Mouse (Mus musculus): ENCODE results near the gene Tmem35b. TPM values are rescaled to one million over a fixed set of nuclear protein-coding genes. Genes with fewer than 3 reads are reported as not detected.
"Not testable (repeated sequence)": the region's sequence is repeated elsewhere in the genome, so short reads cannot be mapped to it uniquely, and the experiment has no call there.

Gene Tmem35b
- polyA plus RNA-seq (2017; shearing (Covaris generic)) = 10 to 100 TPM; 26.8 to 29.8 TPM

GRCm38 (mm10) chr4:127123391-127123790 is at the start of gene Tmem35b:
Gene Tmem35b (plus strand): TSS chr4:127123691.
- no peak for ATAC-seq

DNA sequence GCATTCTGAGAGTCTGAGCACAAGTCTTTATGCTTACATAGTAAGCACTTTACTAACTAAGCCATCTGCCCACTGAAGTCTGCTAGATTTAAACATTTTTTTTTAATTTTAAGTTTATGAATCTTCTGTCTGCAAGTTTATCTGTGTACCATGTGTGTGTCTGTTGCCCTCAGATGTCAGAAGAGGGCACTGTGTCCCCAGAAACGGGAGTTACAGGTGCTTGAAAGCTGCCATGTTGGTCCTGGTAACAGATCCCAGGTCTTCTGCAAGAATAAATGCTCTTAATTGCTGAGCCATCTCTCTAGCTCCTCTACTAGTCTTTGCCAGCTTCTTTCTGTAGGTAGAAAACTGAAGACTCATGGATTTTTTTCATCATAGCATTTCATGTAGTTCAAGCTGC is 48.6 kb upstream of the Tmem35b start:
- no peak for ATAC-seq

- ATAC-seq = peak; percentile 96
Observed at GRCm38 (mm10) chr4:127076875-127077548, 46.5 kb upstream of the Tmem35b start, which contains the start of gene Zmym6. Gene Zmym6 (plus strand): TSS chr4:127077383.

- no peak for ATAC-seq
Observed at GRCm38 (mm10) chr4:127080806-127081205, 42.7 kb upstream of the Tmem35b start.

DNA sequence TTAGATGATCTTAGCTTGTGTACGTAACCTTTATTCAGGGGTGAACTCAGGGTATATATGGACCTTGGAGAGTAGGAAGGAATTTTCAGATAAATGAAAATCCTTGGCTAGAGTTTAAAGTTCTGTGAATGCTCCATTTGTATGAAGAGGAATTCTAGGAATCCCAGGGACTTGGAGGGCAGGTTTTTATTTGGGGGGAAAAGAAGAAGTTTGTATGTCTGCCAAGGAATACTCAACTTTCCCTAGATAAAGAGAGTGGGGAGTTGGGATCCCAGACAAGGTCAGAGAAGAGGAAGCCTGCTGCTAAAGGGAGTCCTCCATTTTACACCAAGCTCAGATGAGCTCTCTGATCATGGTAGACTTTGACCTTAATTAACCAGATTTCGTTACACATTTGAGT is 40.4 kb upstream of the Tmem35b start:
- no peak for ATAC-seq

DNA sequence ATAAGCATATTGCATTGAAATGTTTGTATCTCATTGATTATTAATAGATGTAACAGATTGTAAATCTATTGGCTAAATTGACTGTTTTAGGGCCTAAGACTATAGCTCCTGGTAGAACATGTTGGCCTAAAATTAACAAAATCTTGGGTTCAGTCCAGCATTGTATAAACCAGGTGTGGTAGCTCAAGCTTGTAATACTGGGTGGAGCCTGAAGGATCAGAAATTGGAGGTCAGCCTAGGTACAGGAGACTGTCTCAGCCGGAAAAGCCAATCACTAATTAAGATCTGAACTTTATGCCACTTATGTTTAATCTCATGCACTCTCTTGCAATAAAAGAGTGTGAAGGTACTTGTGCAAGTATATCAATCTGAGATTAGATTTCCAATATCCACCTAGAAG is 37.7 kb upstream of the Tmem35b start:
- ATAC-seq = no peak

- no peak for ATAC-seq
Observed at GRCm38 (mm10) chr4:127091188-127091587, 32.3 kb upstream of the Tmem35b start.

DNA sequence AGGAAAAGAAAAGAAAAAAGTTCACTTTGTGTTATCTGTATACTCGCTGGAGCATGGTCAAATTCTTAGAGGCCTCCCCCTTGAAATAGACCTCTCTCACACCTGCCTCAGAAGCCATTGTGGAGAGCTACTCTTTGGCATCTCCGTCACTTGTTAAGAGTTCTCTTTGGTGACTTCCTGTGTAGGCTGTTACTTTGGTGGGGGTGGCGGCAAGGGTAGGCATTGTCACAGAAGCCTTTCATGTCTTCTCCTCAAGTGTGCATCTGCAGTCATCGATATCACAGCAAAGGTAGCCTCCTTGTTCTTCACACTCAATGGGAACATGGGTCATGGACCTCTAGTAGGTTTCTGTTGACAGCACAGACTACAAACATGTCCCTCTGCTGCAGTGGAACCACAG is 28.4 kb upstream of the Tmem35b start:
- peak; percentile 63 for ATAC-seq

DNA sequence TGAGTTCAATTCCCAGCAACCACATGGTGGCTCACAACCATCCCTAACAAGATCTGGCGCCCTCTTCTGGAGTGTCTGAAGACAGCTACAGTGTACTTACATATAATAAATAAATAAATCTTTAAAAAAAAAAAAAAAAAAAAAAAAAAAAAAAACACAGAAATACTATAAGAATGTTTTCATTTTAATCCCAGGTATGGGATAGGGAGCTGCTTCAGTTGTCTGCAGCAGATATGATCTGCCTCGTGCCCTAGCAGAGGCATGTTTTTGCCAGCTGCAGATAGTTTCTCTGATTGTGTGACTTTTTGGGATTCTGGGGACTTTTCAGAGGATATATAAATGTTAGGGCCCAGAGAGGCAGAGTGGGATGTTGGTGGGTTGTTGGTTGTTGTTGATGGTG is 23.9 kb upstream of the Tmem35b start:
- not testable (repeated sequence) for ATAC-seq

GRCm38 (mm10) chr4:127107566-127107965 is 15.9 kb upstream of the Tmem35b start:
- no peak for ATAC-seq

DNA sequence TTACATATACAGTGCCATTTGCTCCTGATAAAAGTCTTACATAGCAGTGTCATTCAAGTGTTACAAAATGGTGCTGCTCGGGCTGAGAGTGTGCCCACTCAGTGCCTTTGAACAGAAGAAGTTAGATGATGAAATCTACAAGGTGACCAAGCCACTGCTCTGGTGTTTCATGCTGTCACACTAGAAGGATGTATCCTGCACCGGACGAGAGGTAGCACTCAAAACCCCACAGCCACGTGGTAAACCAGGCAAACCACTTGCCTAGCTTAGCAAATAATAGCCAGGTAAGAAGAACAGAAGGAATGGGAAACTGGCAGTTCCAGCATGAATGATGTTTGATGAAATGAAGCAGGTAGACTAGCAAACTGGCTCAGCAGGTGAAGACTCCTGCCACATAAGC is 12.9 kb upstream of the Tmem35b start:
- no peak for ATAC-seq

GRCm38 (mm10) chr4:127124331-127124730 is 840 bp downstream of the Tmem35b start:
- no peak for ATAC-seq

GRCm38 (mm10) chr4:127125834-127126463 is 2.5 kb downstream of the Tmem35b start:
- ATAC-seq = peak; percentile 99

DNA sequence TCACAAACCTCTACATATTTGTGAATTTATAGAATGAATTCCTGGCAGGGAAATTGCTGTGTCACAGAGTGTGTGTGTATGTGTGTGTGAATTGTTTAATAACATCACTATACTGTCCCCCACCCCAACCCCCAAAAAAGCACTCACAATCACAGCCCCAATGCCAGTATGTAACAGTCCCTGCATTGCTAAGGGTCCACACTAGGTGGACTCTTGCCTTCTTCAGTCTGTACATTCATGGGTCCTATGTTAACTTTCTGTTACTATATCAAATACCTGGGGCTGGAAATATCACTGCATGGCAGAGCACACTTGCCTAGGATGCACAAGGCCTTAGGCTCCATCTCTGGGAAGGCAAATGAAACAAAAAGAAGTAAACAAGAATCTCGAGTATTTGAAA is 11.2 kb downstream of the Tmem35b start:
- ATAC-seq = no peak

DNA sequence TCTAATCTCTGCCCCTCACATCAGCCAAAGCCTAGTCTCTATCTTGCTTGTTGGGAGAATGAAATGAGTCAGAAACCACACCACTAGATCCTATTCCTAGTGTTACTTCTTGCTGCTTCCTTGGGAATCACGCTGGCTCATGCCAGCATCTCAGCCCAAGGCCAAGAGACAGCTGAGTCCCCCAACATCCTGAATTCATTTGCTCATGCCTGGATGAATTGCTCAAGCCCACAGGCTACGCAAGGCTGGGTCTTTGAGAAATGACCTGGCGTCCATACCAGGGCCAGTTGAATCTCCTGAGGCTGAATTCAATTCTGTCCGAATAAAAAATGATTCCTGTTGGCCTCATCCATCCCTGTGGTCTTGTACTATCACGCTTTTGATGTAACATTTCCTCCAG is 14.1 kb downstream of the Tmem35b start:
- no peak for ATAC-seq

DNA sequence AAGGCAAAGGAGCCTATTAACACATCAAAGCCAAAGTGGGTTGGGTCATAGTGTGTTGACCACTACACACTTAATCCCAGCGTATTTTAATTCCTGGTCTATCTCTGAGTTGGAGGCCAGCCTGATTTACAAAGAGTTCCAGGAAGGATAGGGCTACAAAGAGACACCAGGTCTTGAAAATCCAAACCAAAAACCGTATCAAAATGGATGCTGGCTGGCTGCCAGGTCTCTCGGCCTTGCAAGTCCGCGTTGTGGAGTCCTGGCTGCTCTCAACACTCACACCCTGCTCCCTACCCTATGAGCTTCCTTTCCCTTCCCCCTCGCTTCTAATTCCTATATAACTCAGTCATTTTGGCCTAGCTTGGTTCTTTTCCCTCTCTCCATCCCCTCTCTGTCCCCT is 15.0 kb downstream of the Tmem35b start:
- no peak for ATAC-seq

DNA sequence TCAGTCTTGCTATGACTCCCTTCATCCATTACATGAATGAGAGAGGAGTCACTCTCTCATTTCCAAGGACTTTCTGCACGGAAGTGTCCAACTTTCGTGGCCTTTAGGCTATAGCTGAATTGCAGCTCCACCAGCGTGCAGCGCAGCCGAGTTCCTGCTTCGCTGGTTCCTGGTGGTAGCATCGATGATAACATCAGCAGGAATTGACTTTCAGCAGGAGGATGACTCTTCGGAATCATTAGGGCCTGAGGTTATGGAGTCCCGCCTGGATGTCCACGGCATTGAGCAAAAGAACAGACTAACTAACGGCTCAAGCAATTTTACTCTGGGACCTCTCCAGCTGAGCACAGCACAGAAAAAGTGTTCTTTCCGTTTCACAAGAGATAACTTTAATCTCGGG is 26.5 kb downstream of the Tmem35b start:
- ATAC-seq = no peak

DNA sequence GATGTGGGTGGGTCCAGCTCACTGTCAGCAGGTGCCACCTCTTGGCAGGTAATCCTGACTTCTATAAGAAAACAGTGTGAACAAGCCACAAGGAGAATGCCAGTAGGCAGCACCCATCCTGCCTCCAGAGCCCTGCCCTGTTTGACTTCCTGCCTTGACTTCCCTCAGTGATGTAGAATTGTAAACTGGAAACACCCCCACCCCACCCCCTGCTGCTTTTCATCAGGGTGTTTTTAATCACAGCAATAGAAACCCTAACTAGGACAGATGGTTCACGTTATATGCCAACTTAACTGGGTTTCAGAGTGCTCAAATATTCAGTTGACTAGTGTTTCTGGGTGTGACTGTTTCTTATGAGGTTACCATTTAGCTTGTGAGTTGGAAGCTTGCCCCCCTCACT is 29.9 kb downstream of the Tmem35b start:
- ATAC-seq = no peak

DNA sequence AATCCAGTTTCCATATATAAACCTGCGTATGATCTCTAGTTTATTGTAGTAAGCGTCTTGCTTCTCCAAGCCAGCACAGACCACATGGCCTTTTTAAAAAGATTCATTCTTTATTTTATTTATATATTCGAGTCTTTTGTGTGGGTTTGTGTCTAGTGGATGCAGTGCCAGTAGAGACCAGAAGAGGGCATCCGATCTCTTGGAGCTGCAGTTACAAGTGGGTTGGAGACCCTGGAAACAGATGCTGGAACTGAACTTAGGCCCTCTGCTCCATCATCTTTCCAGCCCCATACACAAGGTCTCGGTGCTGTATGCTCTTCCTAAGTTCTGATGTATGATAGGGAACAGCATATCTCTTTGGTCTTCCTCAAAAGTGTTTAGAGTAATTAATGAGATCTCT is 32.3 kb downstream of the Tmem35b start:
- ATAC-seq = no peak

DNA sequence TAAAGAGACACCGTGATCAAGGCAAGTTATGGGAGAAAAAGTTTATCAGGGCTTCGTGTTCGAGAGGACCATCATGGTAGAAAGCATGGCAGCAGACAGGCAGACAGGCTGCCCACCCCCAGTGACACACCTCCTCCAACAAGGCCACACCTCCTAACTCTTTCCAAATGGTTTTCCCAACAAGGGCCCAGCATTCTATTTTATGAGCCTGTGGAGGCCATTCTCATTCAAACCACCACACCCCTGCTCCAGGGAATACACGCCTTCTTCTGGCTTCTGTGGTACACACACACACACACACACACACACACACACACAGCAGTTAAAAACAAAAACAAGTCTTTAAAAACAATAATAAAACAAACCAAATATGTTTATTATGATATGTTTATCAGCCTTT is 34.3 kb downstream of the Tmem35b start:
- no peak for ATAC-seq

GRCm38 (mm10) chr4:127163926-127164325 is 40.4 kb downstream of the Tmem35b start:
- ATAC-seq = no peak

DNA sequence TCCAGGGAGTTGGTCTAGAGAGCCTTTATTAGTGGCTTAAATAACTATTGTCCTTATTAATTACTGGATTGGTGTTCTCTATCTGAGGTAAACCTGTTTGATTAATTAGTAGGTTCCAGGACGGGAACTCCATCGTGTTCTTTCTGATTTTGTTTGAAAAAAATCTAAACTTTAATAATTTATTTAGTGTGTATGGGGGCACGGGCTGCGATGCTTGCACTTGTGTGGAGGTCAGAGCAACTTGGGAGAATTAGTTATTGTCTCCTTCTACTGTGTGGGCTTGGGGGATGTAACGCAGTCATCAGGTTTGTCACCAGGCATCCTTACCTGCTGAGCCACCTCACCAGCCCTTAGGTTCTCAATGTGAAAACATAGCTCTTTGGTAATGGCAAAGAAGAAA is 43.6 kb downstream of the Tmem35b start:
- no peak for ATAC-seq

GRCm38 (mm10) chr4:127167731-127168130 is 44.2 kb downstream of the Tmem35b start:
- ATAC-seq = no peak

- ATAC-seq = peak; percentile 37
Observed at GRCm38 (mm10) chr4:127168211-127168913, 44.9 kb downstream of the Tmem35b start.
